In genomic region chr6:125159773-125160557, GRCm38 (mm10) we compare ENCODE assay signal across 12 mouse cellular contexts. TPM values are rescaled to one million over a fixed set of nuclear protein-coding genes. Genes with fewer than 3 reads are reported as not detected.
A peak's percentile ranks its signal among the peaks of the same experiment; 100 is the strongest.
DNase-seq lines count a peak whose midpoint lies in the region; ATAC-seq lines count a peak whose summit lies in the region.
"Had no signal": no experiment of that assay in that cellular context is flagged by ENCODE, and none has a peak within 500 bp of the region (broad histone marks: within the 10 kb centered on the region; RNA-seq: fewer than 3 reads in every experiment).

No protein-coding gene starts in this region.

- 0 out of 2 replicates have a peak overlapping the region, but pooled peaks have one; percentile 13 for H3K9ac ChIP-seq in forebrain, embryonic 13.5 days
- H3K9ac ChIP-seq in forebrain, embryonic 16.5 days (replicated peaks; ENCODE audit: low read depth, low read length) = no peak overlapping the region
- H3K9ac ChIP-seq in liver, embryonic 11.5 days (ENCODE audit: low read depth, low read length) = no peak overlapping the region
- H3K9ac ChIP-seq in limb, embryonic 13.5 days = 0 out of 2 replicates have a peak overlapping the region, but pooled peaks have one; percentile 36

- peaks cover 67% of the 10 kb centered on the region for H3K36me3 ChIP-seq in forebrain, embryonic 13.5 days (ENCODE audit: poor library complexity, severe bottlenecking)
- H3K36me3 ChIP-seq in forebrain, embryonic 16.5 days (ENCODE audit: control insufficient read depth, insufficient read depth) = peaks cover 13% of the 10 kb centered on the region
- H3K36me3 ChIP-seq in liver, embryonic 11.5 days (ENCODE audit: control insufficient read depth, insufficient read depth, low read length) = peaks cover 34% of the 10 kb centered on the region
- peaks cover 76% of the 10 kb centered on the region for H3K36me3 ChIP-seq in limb, embryonic 13.5 days

- H3K4me2 ChIP-seq in forebrain, embryonic 13.5 days = no peak overlapping the region
- H3K4me2 ChIP-seq in forebrain, embryonic 16.5 days (ENCODE audit: low read length) = no peak overlapping the region
- no peak overlapping the region for H3K4me2 ChIP-seq in liver, embryonic 11.5 days
- no peak overlapping the region for H3K4me2 ChIP-seq in limb, embryonic 13.5 days (replicated peaks)

- peaks cover 45% of the 10 kb centered on the region for H3K4me1 ChIP-seq in forebrain, embryonic 13.5 days
- H3K4me1 ChIP-seq in forebrain, embryonic 16.5 days (replicated peaks; ENCODE audit: control insufficient read depth, insufficient read depth, low read length) = peaks cover 19% of the 10 kb centered on the region
- peaks cover 36% of the 10 kb centered on the region for H3K4me1 ChIP-seq in liver, embryonic 11.5 days (replicated peaks; ENCODE audit: control insufficient read depth, insufficient read depth, low read length)
- peaks cover 36% of the 10 kb centered on the region for H3K4me1 ChIP-seq in limb, embryonic 13.5 days

- H3K27ac ChIP-seq in forebrain, embryonic 13.5 days = peak overlapping the region; percentile 58
- H3K27ac ChIP-seq in forebrain, embryonic 16.5 days (ENCODE audit: low read length) = no peak overlapping the region
- H3K27ac ChIP-seq in liver, embryonic 11.5 days (ENCODE audit: low read depth, low read length) = peak overlapping the region; percentile 62; the same call in 1 of the 2 replicates
- H3K27ac ChIP-seq in limb, embryonic 13.5 days = peak overlapping the region; percentile 44; the same call in 1 of the 2 replicates

- H3K27me3 ChIP-seq in forebrain, embryonic 13.5 days = no peaks in the 10 kb centered on the region
- no peaks in the 10 kb centered on the region for H3K27me3 ChIP-seq in forebrain, embryonic 16.5 days (replicated peaks; ENCODE audit: control insufficient read depth, insufficient read depth, low read length)
- no peaks in the 10 kb centered on the region for H3K27me3 ChIP-seq in liver, embryonic 11.5 days (replicated peaks; ENCODE audit: control insufficient read depth, insufficient read depth, low read length)
- no peaks in the 10 kb centered on the region for H3K27me3 ChIP-seq in limb, embryonic 13.5 days

- no peak for ATAC-seq in forebrain, embryonic 13.5 days
- no peak for ATAC-seq in forebrain, embryonic 16.5 days
- ATAC-seq in liver, embryonic 11.5 days (replicated peaks; ENCODE audit: low FRiP score) = no peak
- no peak for ATAC-seq in limb, embryonic 13.5 days (ENCODE audit: low FRiP score, low read depth)
- ATAC-seq: hindbrain, embryonic 16.5 days had no signal

- no peaks in the 10 kb centered on the region for H3K9me3 ChIP-seq in forebrain, embryonic 13.5 days (replicated peaks)
- H3K9me3 ChIP-seq in forebrain, embryonic 16.5 days (ENCODE audit: control insufficient read depth, low read length) = no peaks in the 10 kb centered on the region
- no peaks in the 10 kb centered on the region for H3K9me3 ChIP-seq in liver, embryonic 11.5 days (ENCODE audit: control insufficient read depth, low read length)
- H3K9me3 ChIP-seq in limb, embryonic 13.5 days = no peaks in the 10 kb centered on the region

- WGBS in forebrain, embryonic 13.5 days = 86% methylated on average over 7 of the region's 7 CpGs
- WGBS in forebrain, embryonic 16.5 days = 77% methylated on average over 7 of the region's 7 CpGs
- 76% methylated on average over 7 of the region's 7 CpGs for WGBS in liver, embryonic 11.5 days
- 77% methylated on average over 7 of the region's 7 CpGs for WGBS in limb, embryonic 13.5 days

- no peak overlapping the region for H3K4me3 ChIP-seq in forebrain, embryonic 13.5 days
- no peak overlapping the region for H3K4me3 ChIP-seq in forebrain, embryonic 16.5 days (replicated peaks; ENCODE audit: low read length)
- no peak overlapping the region for H3K4me3 ChIP-seq in liver, embryonic 11.5 days (ENCODE audit: low read depth, low read length)
- H3K4me3 ChIP-seq in limb, embryonic 13.5 days = no peak overlapping the region

- DNase-seq in liver, embryonic 11.5 days (ENCODE audit: low spot score) = no peak
- DNase-seq in liver = no peak
- DNase-seq in R1 (ENCODE audit: low read depth, low spot score) = peak; percentile 70
- no peak for DNase-seq in ovary, postnatal 14 days (ENCODE audit: low spot score)
- no peak for DNase-seq in cerebellum, adult 9-10 months
- DNase-seq: layer of hippocampus, adult 9-11 months; lung, adult 2 months; right cerebral cortex, postnatal 25 days had no signal

RNA-seq across cellular contexts. Expression of gene Gapdh, which starts 6.3 kb away (rescaled TPM):
- polyA plus RNA-seq in forebrain, embryonic 13.5 days (2015; fragmentation: Nextera tagmentation; extraction: Ambion mirVana) = 1,974 and 2,008 TPM in 2 replicates
- 1,297 and 1,346 TPM in 2 replicates for polyA plus RNA-seq in forebrain, embryonic 16.5 days (2015; fragmentation: Nextera tagmentation; extraction: Ambion mirVana)
- 2,450 and 2,526 TPM in 2 replicates for polyA plus RNA-seq in liver, embryonic 11.5 days (2014; fragmentation: Nextera tagmentation; extraction: Ambion mirVana)
- polyA plus RNA-seq in limb, embryonic 13.5 days (2015; fragmentation: Nextera tagmentation; extraction: Ambion mirVana) = 1,893 and 1,983 TPM in 2 replicates

RNA-seq across cellular contexts. Expression of gene Iffo1, which starts 14.9 kb away (rescaled TPM):
- 11.9 and 14.4 TPM in 2 replicates for polyA plus RNA-seq in forebrain, embryonic 13.5 days (2015; fragmentation: Nextera tagmentation; extraction: Ambion mirVana)
- polyA plus RNA-seq in forebrain, embryonic 16.5 days (2015; fragmentation: Nextera tagmentation; extraction: Ambion mirVana) = 17.3 and 19.3 TPM in 2 replicates
- polyA plus RNA-seq in liver, embryonic 11.5 days (2014; fragmentation: Nextera tagmentation; extraction: Ambion mirVana) = 7.7 and 9.9 TPM in 2 replicates
- 31.5 and 33.1 TPM in 2 replicates for polyA plus RNA-seq in limb, embryonic 13.5 days (2015; fragmentation: Nextera tagmentation; extraction: Ambion mirVana)

RNA-seq across cellular contexts. Expression of gene Nop2, which starts 28.3 kb away (rescaled TPM):
- polyA plus RNA-seq in forebrain, embryonic 13.5 days (2015; fragmentation: Nextera tagmentation; extraction: Ambion mirVana) = 49.1 and 58.3 TPM in 2 replicates
- polyA plus RNA-seq in forebrain, embryonic 16.5 days (2015; fragmentation: Nextera tagmentation; extraction: Ambion mirVana) = 54.4 and 55.3 TPM in 2 replicates
- polyA plus RNA-seq in liver, embryonic 11.5 days (2014; fragmentation: Nextera tagmentation; extraction: Ambion mirVana) = 114 and 125 TPM in 2 replicates
- 65.6 and 67.1 TPM in 2 replicates for polyA plus RNA-seq in limb, embryonic 13.5 days (2015; fragmentation: Nextera tagmentation; extraction: Ambion mirVana)

RNA-seq across cellular contexts. Expression of gene Ncapd2, which starts 31.5 kb away (rescaled TPM):
- 146 and 153 TPM in 2 replicates for polyA plus RNA-seq in forebrain, embryonic 13.5 days (2015; fragmentation: Nextera tagmentation; extraction: Ambion mirVana)
- 91.4 and 91.6 TPM in 2 replicates for polyA plus RNA-seq in forebrain, embryonic 16.5 days (2015; fragmentation: Nextera tagmentation; extraction: Ambion mirVana)
- polyA plus RNA-seq in liver, embryonic 11.5 days (2014; fragmentation: Nextera tagmentation; extraction: Ambion mirVana) = 150 and 158 TPM in 2 replicates
- 146 and 148 TPM in 2 replicates for polyA plus RNA-seq in limb, embryonic 13.5 days (2015; fragmentation: Nextera tagmentation; extraction: Ambion mirVana)

RNA-seq across cellular contexts. Expression of gene Mrpl51, which starts 31.6 kb away (rescaled TPM):
- polyA plus RNA-seq in forebrain, embryonic 13.5 days (2015; fragmentation: Nextera tagmentation; extraction: Ambion mirVana) = 193 and 202 TPM in 2 replicates
- 137 and 140 TPM in 2 replicates for polyA plus RNA-seq in forebrain, embryonic 16.5 days (2015; fragmentation: Nextera tagmentation; extraction: Ambion mirVana)
- polyA plus RNA-seq in liver, embryonic 11.5 days (2014; fragmentation: Nextera tagmentation; extraction: Ambion mirVana) = 287 and 311 TPM in 2 replicates
- 212 and 213 TPM in 2 replicates for polyA plus RNA-seq in limb, embryonic 13.5 days (2015; fragmentation: Nextera tagmentation; extraction: Ambion mirVana)

Comparison
In these comparisons a context has a peak if more than half of its experiments do, and no peak if none do; other contexts are left out.
1. H3K9ac ChIP-seq: peak in forebrain, embryonic 13.5 days (single experiment) and limb, embryonic 13.5 days (single experiment); none in forebrain, embryonic 16.5 days (single experiment) and liver, embryonic 11.5 days (single experiment).